Mouse (Mus musculus) left cerebral cortex, postnatal 4 days (tissue): ENCODE data around the gene Rasgrf2. TPM values are rescaled to one million over a fixed set of nuclear protein-coding genes. Genes with fewer than 3 reads are reported as not detected.

Experiments used
- DNase-seq: peaks from one replicate; pipeline ENCODE4 v3.0.0-alpha.2; 2022
- intact Hi-C: fragments of 180-260 bp; cut with DNase I; formaldehyde crosslinking; loops from one replicate; pipeline ENCODE4 v1.15.1; 2025
- total RNA-seq, 2 experiments: library from RNA; stranded (reverse); gene quantifications; 2 replicates each; pipeline ENCODE4 v1.2.3; 2021

Gene Rasgrf2
- total RNA-seq, 2 experiments from 2014 or later: 95.1 to 99.0 TPM

GRCm38 (mm10) chr13:92051216-92051615 is 80.2 kb downstream of the Rasgrf2 start:
- intact Hi-C loops: no loop called here
- DNase-seq: no peak

GRCm38 (mm10) chr13:92041584-92042563 is 89.6 kb downstream of the Rasgrf2 start:
- intact Hi-C loops: no loop called here
- no peak for DNase-seq

GRCm38 (mm10) chr13:92030364-92031057 is 100.9 kb downstream of the Rasgrf2 start:
- no peak for DNase-seq
- intact Hi-C loops: no loop called here

GRCm38 (mm10) chr13:92029666-92030065 is 101.8 kb downstream of the Rasgrf2 start:
- intact Hi-C loops: no loop called here

DNA sequence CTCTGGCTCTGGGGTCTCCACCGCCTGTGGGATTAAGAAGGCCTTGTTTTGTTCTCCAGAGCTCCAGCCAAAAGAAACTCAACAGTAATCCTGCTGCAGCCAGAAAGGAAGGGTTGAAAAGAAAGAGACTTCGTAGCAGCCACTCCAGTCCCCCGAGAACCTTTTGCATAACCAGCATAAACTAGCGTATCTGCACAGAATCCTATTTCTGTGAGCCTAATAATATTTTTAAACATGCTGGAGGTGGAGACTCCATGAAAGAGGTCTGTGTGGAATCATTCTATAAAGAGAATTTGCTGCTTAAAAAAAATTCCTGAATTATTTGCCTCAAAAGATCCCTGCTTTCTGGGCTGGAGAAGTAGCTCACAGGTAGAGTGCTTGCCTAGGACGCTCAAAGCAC is 103.5 kb downstream of the Rasgrf2 start:
- intact Hi-C loops: no loop called here
- DNase-seq: no peak

More at GRCm38 (mm10) chr13:92029666-92030065, 101.8 kb downstream of the Rasgrf2 start:
- no peak for DNase-seq

DNA sequence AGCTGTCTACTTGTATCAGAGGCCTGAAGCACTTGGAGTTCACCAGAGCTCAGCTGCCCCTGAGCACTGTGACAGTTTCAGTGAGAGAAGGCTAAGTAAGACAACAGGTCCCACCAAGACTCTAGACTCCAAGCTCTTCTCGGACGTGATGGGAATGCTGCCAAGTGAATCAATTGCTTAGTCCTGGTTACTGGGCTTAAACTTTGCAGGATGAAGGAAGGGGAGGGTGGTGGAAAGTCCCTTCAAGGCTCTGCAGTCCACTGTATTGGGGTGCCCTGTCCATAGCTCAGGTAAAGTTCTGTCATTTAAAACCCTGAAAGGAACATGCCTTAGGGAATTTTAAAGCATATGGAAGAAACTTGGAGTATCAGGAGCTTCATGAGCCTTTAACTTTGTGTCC is 104.8 kb downstream of the Rasgrf2 start:
- intact Hi-C loops: no loop called here

DNA sequence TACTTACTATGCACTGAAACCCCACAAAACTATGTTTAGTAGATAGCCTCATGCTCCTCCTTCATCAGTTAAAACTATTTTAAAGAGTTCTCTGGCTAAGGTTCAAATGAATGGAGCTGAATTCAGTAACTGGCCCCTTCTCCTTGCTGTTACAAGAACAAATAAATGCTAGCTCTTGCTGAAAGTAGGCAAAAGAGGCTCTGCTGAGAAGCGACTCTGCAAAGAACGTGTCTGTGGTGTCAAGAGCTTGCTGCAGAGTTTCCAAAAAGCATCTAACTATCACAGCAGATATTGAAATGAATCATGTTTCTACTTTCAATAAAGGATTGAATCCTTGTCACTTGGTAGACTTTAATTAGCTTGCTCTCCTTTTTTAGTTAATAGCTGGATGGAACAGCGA is 106.3 kb downstream of the Rasgrf2 start:
- no peak for DNase-seq
- intact Hi-C loops: no loop called here

More for the DNA sequence above, 104.8 kb downstream of the Rasgrf2 start:
- DNase-seq: no peak

GRCm38 (mm10) chr13:92022202-92022601 is 109.3 kb downstream of the Rasgrf2 start:
- DNase-seq: no peak
- intact Hi-C loops: no loop called here

GRCm38 (mm10) chr13:91996929-91997328 is 134.5 kb downstream of the Rasgrf2 start:
- intact Hi-C loops: no loop called here
- no peak for DNase-seq

DNA sequence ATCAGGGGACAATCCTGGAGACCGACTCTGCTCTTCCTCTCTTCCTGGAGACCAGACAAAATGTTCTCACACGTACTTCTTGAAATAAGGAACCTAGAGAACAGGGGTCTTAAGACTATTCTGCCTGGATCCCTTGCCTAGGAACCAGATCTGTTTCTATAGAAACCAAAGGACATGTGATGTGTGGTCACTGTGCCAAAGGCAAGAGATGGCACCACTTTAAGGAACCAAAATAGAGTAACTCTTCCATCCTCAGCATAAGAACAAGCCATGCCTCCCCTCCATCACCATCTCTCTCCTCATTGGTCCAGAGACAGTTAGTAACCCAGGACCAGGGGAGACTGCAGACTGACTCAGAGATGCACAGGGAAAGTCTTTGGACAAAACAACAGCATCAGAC is 140.0 kb downstream of the Rasgrf2 start:
- no peak for DNase-seq
- intact Hi-C loops: no loop called here

GRCm38 (mm10) chr13:91990709-91991284 is 140.7 kb downstream of the Rasgrf2 start:
- no peak for DNase-seq
- intact Hi-C loops: no loop called here

DNA sequence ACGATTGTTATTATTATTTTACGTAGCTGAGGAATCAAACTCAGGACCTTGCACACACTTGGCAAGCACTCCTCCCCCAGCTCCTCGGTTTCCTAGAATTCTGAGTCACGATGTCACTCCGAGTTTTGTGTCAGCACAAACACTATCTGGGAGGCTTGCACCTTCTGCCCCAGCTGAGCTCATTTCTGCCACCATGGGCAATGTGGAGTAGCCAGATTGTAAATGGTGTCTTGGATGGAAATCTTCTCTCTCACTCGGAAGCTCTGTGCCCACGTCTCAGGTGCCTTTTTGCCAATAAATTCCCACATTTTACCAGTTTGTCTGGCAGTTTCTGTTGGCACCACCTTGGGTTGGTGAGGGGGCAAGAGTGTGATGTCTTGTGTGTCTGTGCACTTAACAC is 143.1 kb downstream of the Rasgrf2 start:
- DNase-seq: no peak
- intact Hi-C loops: no loop called here

DNA sequence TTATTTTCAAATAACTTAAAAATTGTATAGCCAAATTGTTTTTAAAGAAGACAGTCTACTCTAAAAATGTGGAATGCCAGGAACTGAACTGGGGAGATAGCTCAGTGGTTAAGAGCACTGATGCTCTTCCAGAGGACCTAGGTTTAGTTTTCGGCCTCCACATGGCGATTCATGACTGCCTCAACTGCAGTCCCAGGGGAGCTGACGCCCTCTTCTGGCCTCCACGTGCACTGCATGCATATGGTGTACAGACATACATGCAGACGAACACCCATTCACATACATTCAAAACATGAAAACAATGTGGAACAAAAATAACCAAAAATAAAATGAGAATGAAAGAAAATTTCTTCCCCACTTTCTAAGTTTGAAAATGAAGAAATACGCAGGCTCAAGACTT is 144.5 kb downstream of the Rasgrf2 start:
- intact Hi-C loops: no loop called here
- DNase-seq: no peak

DNA sequence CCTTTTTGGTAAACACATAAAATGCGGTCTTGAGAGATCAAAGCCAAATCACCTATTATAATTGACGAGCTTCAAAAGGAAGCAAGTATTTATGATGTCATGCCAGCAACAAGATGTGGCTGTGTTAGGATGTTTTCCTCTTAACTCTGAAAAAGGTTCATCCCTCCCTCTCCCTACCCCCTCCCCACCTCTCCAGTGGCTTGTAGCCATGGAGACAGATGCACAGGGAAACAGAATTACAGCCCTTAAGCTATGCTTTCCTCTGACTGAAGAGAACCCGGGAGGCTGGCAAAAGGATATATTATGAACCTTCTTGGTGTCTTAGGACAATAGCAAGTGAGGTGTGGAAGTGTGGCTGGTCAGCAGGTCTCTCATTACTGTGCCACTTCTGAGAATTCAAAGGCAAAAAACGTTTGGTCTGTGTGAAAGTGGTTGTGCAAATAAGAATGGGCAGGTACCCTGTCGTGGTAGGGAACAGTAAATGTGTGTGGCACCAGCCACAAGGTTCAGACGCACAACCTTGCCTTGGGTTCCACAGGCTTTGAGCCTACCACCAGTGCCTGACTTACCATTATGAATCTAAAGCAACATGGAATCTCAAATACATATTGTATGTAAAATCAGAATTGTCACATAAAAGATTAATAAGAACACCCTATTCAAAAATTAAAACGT is 145.4 kb downstream of the Rasgrf2 start:
- intact Hi-C loops: no loop called here
- DNase-seq: no peak

- intact Hi-C loops: no loop called here
- DNase-seq: no peak
These were observed 146.4 kb downstream of the Rasgrf2 start for GRCm38 (mm10) chr13:91985019-91985418.

DNA sequence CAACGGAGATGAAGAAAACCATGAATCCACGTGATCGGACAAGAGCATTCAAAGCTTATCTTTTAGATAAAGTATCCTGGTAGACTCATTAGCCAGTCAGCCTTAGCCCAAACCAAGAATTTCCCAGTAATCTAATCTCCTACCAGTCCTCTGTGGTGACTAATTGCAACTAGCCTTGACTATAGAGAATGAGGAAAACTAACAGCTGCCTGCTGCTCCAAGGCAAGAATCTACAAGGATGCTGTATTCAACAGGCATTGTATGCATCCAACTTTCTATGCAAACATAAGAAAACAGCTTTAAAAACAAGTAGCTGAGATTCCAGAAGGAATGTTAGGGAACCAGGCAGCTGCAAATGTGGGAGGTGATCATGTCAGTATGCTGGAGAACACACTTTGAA is 149.4 kb downstream of the Rasgrf2 start:
- no peak for DNase-seq
- intact Hi-C loops: no loop called here

- DNase-seq: no peak
- intact Hi-C loops: no loop called here
These were observed 150.0 kb downstream of the Rasgrf2 start for GRCm38 (mm10) chr13:91981414-91981813.

DNA sequence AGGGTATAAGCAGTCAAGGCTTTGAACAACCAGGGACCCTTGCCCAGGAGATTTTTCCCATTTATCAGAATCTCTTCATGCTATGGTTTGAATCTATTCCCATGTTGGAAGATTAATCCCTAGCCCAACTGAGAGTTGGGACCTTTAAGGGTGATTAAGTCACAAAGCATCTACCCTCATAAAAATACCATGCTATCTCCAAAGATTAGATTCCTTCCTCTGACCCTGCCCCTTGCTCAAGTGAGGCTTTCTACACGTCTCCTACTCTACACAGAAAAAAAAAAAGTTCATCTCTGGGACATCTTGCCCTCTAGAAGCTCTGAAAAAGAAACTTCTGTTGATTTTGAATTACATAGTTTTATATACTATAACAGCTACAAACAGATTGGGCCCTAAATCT is 154.5 kb downstream of the Rasgrf2 start:
- no peak for DNase-seq
- intact Hi-C loops: no loop called here

DNA sequence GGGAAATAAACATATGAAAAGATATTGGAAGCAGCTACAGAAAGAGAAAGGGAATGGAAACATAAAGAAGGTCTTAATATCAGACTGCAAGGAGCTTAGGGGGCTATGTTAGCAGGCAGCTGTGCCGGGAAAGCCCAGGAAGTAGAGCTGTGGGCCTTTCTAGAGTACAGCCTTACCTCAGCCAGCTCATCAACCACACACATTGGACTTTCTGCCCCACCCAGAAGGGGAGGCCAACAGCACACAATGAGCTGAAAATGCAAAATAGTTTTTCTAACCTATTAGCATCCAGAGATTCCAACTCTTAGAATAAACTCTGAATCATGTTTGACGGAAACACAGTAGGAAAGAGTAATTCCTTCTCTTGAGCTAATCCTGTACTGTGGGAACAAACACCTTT is 154.9 kb downstream of the Rasgrf2 start:
- intact Hi-C loops: no loop called here
- DNase-seq: no peak

DNA sequence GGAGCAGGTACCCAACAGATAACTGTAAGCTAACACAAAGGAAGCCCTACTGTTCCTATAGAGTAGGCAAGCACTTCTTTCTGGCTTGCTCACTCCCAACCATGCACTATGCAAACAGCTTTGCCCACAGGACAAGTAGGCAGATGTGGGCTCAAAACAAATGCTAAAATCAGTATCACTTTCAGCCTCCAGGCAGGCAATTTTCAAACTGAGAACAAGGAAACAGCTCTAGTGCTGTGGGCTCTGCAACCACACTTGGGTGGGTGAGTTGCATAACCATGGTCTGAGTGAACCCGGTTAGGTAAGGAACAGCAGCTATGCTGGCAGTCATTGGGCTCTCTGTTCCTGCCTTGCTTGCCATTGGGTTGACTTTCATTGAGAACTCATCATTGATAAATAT is 157.3 kb downstream of the Rasgrf2 start:
- no peak for DNase-seq
- intact Hi-C loops: no loop called here

GRCm38 (mm10) chr13:91971246-91971645 is 160.2 kb downstream of the Rasgrf2 start:
- intact Hi-C loops: no loop called here
- DNase-seq: no peak
